Mouse (Mus musculus) CD4-positive, CD25-positive, alpha-beta regulatory T cell, adult 2 months (primary cell): ENCODE results near the gene Lca5l.
A peak's percentile ranks its signal among the peaks of the same experiment; 100 is the strongest.

Experiments
- DNase-seq: peaks from one replicate; pipeline ENCODE4 v3.0.0-alpha.2; 2012; ENCODE audit warnings: low read depth, low spot score

The Lca5l gene

GRCm38 (mm10) chr16:96191531-96192506 lies at the start of gene Lca5l:
TSS of gene Lca5l (minus strand) at chr16:96192271.
- peak; percentile 97 for DNase-seq

- no peak for DNase-seq
These were observed 43.4 kb upstream of the Lca5l start, which contains the start of gene B3galt5 for GRCm38 (mm10) chr16:96235366-96235970. TSS of gene B3galt5 (plus strand) at chr16:96235801.

- DNase-seq = no peak
These were observed 41.9 kb upstream of the Lca5l start for GRCm38 (mm10) chr16:96233996-96234395.

DNA sequence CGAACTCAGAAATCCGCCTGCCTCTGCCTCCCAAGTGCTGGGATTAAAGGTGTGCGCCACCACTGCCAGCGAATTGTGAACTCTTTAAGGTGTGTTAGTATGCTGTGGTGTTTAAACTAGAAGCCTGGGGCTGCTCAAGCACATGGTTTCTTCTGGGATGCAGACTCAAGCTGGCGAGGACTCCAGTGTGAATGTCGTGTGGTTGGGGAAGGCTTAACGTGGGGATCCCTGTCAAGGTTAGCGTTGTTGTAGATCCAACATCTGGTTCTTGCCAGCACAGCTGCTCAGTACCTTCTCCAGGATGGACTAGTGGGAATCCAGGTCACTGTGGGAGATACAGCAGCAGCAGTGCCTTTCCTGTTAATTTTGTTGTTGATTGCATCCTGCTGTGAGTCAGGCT lies 39.9 kb upstream of the Lca5l start:
- no peak for DNase-seq

DNA sequence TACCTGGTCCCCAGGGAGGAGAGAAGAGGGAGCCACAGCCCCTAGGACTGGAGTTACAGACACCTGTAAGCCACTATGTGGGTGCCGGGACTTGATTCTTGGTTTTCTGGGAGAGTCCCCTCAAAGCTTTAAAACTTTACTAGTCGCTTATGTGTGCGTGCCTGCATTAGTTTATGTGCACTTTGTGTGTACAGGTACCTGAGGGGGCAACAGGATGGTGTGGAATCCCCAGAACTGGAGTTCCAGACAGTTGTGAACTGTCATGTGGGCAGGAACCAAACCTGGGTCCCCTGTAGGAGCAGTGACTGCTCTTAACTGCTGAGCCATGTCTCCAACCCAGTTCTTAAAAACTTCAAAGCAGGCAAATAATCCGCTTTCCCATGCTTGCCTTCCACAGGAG lies 39.2 kb upstream of the Lca5l start:
- no peak for DNase-seq

DNA sequence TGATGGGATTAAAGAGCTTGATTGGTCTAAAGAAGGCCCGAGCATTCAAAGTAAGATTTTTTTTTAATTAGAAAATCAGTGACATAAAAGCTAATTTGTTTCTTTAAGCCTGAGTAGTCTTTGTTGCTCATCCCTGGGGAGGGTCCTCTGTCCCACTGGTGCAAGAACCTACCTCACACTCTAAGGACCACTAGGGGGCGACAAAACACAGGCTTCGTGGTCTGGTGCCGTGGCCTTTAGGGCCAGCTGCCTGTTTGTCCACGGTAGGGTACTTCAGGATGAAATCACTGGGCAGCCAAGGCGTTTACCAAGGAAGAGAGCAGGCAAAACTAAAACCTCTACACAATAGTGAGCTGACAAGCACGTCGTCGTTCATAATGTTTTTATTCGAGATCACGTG lies 38.3 kb upstream of the Lca5l start:
- DNase-seq = peak; percentile 84

- no peak for DNase-seq
These were observed 37.0 kb upstream of the Lca5l start for GRCm38 (mm10) chr16:96229044-96229555.

DNA sequence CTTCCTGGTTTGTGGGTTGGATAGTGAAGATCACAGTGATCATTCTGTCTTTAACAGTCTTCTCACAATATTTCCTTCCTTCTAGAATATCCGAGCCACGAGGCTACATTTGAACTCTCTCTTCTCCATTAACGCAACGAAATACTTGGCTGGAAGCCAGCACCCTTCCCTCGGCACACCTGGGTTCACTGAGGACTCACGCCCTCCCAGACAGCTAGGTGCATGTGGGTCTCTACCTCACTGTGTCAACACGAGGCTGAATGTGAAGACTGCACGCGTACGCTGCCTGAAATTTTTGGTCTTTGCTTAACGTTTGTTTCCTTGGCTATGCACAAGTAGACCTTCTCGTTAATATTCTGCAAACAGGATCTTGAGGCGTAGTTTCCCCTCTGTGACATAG lies 36.4 kb upstream of the Lca5l start:
- no peak for DNase-seq

GRCm38 (mm10) chr16:96222452-96222851 lies 30.4 kb upstream of the Lca5l start:
- DNase-seq = no peak

DNA sequence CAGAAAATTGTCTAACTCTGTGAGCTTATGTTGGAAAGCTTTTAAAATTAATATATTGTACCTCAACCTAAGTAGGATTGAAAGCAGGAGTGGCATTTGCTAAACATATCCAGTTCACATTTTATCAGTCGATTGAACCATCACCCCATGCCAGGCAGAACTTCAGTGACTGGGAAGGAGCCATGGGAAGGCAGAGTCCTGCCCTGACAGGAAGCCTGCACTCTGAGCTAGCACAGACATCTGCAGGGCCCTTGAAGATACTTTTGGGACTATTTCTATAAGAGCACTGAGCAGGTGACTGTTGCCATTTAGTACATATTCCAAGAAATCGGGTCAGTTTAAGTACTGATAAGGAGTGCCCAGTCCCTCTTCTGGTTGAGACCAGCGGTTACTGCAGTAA lies 29.9 kb upstream of the Lca5l start:
- DNase-seq = no peak

GRCm38 (mm10) chr16:96221491-96221890 lies 29.4 kb upstream of the Lca5l start:
- no peak for DNase-seq

DNA sequence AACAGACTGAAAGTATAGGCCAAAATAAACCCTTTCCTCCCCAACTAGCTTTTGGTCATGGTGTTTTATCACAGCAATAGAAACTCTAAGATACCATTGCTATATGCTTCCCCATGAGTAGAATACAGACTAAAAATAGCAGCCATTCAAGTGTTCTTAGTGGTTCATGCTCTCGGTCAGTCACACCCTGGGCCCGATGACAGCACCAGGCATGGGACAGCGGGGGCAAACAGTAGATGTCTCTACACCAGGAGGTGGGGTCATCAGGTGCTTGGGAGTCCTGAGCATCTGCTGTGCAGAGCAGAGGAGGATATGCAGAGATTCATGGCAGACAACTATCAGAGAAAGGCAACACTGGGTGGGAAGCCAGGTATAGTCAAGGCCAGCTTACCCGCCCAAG lies 21.0 kb upstream of the Lca5l start:
- DNase-seq = no peak

DNA sequence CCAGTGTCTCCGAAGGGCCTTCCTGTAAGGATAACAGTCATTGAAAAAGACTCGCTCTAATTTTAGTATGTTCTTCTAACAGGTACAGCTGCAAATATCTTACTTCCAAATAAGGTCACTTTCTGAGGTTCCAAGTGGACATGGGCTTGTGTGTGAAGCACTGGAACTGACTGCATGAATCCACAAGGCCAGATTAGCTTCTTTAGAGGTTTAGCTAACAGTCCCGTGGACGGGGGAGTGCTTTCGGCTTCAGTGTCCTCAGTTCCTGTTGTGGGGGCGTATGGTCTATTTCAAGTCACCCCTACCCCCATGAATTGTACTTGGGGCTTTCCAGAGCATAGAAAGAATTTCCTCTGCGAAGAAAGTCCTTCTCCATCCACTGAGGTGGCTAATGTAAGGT lies 18.8 kb upstream of the Lca5l start:
- no peak for DNase-seq

DNA sequence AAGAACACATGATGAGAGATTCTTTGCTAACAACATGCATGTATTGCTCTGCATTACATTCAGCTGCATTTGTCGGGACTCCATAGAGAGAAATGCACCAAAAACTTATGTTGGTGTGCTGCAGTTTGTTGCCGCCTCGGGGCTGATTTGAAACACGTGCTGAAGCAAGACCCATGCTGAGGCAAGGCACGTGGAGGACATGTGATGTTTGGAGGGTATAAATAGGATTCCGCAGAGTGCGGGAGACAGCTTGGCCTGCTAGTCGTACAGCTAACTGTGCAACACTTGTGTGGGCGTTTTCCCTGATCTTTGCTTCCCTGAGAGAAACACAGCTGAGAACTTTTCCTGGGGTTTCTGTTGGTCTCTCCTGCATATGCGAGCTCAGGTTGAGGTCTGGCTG lies 17.7 kb upstream of the Lca5l start:
- DNase-seq = no peak

GRCm38 (mm10) chr16:96201485-96202232 lies 9.6 kb upstream of the Lca5l start:
- DNase-seq = no peak

DNA sequence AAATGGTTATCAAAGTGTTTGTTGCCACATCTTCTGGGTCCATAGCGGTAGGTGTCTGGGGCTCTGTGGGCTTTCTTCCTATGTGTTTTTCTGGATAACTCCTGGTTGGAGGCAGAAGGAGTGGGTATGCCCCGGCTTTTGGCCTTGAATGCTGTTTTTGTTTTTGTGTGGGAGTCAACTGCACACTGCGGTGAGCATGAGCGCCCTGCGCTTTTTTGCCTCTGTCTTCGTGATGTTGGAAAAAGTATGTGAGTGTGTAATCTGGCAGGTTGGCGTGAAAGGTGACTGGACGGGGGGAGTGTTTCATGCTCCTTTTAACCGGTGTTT lies 8.6 kb upstream of the Lca5l start:
- DNase-seq = no peak

DNA sequence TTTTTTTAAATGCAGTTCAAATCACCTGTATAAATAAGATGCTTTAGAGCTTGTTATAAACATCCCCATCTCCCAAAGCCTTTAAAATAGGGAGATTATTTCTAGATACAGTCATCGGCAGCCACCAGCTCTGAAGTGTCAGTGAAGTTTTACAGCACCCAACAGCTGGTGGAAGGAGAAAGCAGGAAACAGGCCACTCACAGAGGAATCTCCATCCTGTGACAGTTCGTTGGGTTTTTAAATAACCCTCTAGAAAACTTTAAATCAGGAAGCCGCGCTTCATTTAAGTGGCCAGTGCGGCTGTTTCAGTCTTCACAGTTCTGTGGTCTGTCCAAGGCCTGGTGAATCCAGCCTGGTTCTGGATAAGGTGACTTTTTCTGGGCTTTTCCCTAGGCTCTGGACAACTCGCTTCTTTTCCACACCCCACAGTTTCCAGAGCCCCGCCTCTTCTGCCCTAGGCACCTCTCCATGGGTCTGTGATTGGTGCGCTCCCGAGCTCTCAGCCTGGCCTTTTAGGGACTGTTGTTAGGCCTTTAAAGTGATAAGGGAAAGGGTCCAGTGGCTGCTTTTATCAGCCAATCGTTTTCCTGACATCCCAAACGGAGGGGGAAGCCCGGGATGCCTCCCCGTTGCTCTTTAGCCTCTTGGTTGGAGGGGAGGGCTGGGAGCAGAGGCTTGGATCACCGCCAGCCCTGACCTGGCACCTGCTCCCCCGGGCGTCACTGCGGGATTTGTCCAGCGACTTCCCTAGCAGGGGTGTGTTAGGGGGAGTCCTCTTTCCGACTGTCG lies 8.0 kb upstream of the Lca5l start, which contains the start of gene Sh3bgr:
Gene Sh3bgr (plus strand): TSS at position 538 of the 789 bp plus-strand sequence.
- DNase-seq = no peak

DNA sequence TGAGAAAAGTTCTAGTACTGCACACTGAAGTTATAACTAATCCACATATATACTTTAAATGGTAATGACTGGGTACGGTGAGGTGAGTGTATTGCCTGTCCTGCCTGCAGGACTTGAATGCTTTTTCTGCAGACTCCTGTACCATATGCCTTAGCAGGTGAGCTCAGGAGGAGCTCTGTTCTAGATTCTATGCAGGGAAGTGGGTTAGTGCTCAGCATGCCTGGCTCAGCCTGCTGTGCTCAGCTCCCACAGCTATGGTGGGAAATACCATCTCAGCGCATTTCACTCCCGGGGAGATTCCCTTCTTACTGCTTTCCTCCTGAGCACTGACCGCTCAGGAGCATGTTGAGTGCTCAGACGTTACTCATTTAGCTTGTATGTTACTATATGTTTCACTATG lies 4.5 kb downstream of the Lca5l start:
- DNase-seq = no peak

DNA sequence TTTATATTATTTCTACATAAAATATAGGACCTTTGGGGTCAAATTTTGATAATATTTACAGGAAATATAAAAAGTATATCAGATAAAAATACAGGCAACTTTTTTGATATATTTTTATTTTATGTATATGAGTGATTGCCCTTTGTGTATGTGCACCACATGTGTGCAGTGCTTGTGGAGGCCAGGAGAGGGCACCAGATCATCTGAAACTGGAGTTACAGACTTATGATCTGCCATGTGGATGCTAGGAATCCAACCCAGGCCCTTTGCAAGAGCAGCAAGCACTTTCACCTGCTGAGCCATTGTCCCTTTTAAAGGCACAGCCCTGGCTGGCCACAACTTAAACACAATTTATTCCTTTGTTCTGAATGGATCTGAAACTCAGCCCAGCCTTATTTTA lies 12.9 kb downstream of the Lca5l start:
- no peak for DNase-seq

DNA sequence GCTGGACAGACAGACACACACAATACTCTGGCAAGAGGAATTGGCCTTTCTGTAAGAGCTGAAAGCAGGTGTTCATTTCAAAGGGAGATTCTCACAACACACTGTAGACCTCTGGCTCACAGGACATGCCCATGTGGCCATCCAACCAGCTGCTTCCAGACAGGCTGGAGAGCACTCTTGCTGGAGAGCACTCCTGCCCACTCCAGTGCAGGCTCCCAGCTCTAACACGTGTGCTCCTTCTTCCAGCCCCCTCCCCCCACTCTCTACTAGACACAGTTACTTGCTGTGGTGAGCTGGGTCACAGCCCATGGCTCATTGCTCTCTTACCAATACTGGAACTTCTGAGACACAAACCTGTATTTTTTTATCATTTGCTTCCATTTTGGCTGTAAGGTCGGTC lies 16.7 kb downstream of the Lca5l start:
- DNase-seq = no peak

GRCm38 (mm10) chr16:96173648-96174047 lies 18.4 kb downstream of the Lca5l start:
- no peak for DNase-seq
